Mouse (Mus musculus): ENCODE data around the gene Mgat5.

GRCm38 (mm10) chr1:127301038-127301437, 96.2 kb downstream of the Mgat5 start:
- TF ChIP-seq GATA1 (IDR thresholded peaks at IDR 0.05; ENCODE audit: low read length): no peak
- no peak for TF ChIP-seq TAL1 (IDR thresholded peaks at IDR 0.05; ENCODE audit: low read length)

All from erythroblast, embryonic 14.5 days (primary cell).